Mouse (Mus musculus): ENCODE measurements at regions not wholly inside any gene's neighbourhood (a gene's known extent, or its start where the extent isn't known, plus 50 kb on each side); places are given as distances from the start of the nearest gene placed in this dataset.

DNA sequence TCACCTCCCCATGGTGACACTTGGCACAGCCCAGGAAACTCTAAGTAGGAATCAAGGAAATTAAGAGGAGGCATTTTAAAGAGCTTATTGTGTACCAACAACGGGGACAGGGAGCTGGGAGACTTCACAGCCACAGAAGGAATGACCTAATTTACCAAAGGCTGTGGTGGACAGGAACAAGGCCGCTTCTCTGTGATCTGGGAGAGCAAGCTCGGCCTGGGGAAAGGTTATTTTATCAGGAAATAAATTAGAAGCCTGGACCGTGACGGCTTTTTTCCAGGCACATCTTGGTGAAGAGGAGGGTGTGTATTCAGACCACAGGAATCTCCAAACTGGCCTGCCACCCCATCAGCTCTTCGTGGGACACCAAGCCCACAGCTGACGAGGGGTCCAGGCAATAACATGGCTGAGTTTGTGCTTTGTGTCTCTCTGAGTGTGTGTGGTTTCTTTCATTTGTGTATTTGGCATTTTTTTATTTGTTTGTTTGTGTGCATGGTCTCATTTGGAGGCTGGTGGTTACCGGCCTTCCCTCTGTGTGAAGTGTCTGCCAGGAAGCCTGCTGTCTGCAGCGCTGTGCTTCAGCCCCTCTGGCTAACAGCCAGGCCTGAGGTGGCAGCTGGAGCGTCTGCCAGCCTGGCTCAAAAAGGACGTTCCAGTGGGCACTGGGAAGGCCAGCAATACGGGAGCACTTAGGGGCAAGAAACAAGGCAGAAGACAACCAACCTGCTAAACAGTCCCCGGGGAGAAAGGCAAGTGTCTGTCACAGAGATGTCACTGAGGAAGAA lies 2174.6 kb upstream of the Gm7489 start:
- ChIA-PET POLR2A (no interaction called here), CTCF (interaction anchor here (0.8 to 1.8 kb wide), 3 partner anchors 11 to 160 kb away, joined by 3 to 6 read pairs (median 5); no protein-coding TSS in a partner anchor)
- DNase-seq (ENCODE audit: low read depth, low spot score) (peak; percentile 39), ATAC-seq (peak; percentile 88)
- H3K27me3 ChIP-seq, result no peaks in the 10 kb centered on the region
- no peak for TF ChIP-seq CTCF (IDR thresholded peaks at IDR 0.05)
- in situ Hi-C loops (cut with MboI; ENCODE audit: low pct_unique_long_range_greater_than_20kb), result no loop called here

DNA sequence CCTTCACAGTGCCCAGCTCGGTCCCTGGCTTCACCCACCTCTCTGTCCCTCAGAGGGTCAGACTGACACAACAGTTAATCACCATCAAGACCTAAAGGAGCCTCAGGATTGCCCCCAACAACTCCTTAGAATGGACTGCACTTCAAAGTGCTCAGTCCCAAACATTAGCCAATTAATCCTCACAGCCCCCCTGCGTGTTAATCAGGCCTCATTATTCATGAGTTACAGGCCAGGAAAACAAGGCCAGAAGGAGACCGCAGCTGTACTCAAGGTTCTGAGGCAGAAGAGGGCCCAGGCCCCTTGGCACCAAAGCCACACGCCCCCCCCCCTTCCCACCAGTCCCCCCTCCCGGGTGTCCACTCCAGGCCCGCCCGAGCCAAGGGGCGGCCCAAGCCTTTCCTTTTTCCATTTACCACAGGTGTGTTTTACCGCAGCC lies 2163.8 kb upstream of the Gm7489 start:
- POLR2A ChIA-PET, result no interaction called here
- CTCF ChIA-PET, result interaction anchor here (2.2 kb wide), 1 partner anchor 10 kb away, joined by 6 read pairs; no protein-coding TSS in a partner anchor
- in situ Hi-C loops (cut with MboI; ENCODE audit: low pct_unique_long_range_greater_than_20kb), result no loop called here
- ATAC-seq, result no peak
- TF ChIP-seq CTCF (IDR thresholded peaks at IDR 0.05), result no peak
- no peaks in the 10 kb centered on the region for H3K27me3 ChIP-seq
- DNase-seq (ENCODE audit: low read depth, low spot score), result no peak

DNA sequence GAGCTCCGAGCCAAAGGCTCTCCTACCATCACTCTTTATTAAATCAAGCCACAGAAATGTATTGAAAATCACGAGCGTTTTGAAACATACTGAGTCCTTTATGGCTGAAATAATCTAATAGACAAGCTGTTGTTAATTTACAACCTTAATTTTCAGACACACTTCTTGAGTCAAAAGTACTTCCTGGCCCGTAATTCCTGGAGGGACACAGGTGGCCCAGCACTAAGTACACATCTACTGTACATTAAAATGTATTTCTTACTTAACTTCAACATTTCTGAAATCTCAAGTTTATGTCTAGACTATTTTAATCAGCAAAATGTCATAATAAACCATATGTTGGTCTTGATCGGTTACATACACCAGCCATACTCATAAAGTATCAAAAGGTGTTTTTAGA lies 2163.3 kb upstream of the Gm7489 start:
- ChIA-PET CTCF (interaction anchor here (2.2 kb wide), 1 partner anchor 11 kb away, joined by 6 read pairs; no protein-coding TSS in a partner anchor), POLR2A (no interaction called here)
- ATAC-seq, result no peak
- DNase-seq (ENCODE audit: low read depth, low spot score), result no peak
- TF ChIP-seq CTCF (IDR thresholded peaks at IDR 0.05), result no peak
- H3K27me3 ChIP-seq, result no peaks in the 10 kb centered on the region
- in situ Hi-C loops (cut with MboI; ENCODE audit: low pct_unique_long_range_greater_than_20kb), result no loop called here

DNA sequence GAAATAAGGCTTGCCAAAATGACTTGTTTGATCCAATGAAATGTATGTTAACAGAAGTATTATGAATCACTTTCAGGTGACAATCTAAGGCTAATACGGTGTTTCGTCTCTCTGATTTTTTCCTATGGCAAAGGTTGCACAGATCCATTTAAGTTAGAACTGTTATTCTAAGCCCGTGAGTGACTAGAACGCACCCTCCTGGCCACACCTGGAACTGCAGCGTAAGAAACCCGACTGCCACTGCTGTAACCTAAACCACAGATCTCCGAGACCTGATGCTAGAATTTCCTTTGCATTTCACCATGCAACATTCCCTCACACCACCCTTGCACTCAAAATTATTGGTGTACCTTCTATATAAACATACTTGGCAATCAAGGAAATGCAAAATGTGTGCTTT lies 2160.6 kb upstream of the Gm7489 start:
- ChIA-PET POLR2A (no interaction called here), CTCF (interaction anchor here (0.6 kb wide), 1 partner anchor 19 kb away, joined by 3 read pairs; no protein-coding TSS in a partner anchor)
- TF ChIP-seq CTCF (IDR thresholded peaks at IDR 0.05), result peak; percentile 51
- no peaks in the 10 kb centered on the region for H3K27me3 ChIP-seq
- ATAC-seq (no peak), DNase-seq (ENCODE audit: low read depth, low spot score) (no peak)
- in situ Hi-C loops (cut with MboI; ENCODE audit: low pct_unique_long_range_greater_than_20kb), result no loop called here

DNA sequence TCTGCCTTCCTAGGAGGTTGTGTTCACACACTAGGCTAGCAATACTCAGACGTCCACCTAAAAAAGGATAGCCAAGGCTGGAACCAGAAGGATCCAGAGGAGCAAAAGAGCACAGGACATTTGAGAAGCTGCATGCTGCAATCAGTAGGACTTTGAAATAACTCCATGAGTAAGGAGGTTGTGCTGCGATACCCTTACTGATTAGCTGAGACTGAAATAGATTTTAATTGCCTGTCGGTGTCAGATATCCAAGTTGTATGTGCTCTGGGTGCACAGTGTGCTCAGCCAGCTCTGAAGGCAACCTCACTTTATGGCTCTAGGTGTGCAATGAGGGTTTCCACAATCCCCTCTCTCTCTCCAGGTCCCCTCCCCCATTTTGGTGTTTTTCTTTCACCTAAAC lies 2159.2 kb upstream of the Gm7489 start:
- DNase-seq (ENCODE audit: low read depth, low spot score) (no peak), ATAC-seq (no peak)
- ChIA-PET CTCF (no interaction called here), POLR2A (interaction anchor here (0.6 kb wide), 1 partner anchor 12 kb away, joined by 8 read pairs; no protein-coding TSS in a partner anchor)
- no peaks in the 10 kb centered on the region for H3K27me3 ChIP-seq
- in situ Hi-C loops (cut with MboI; ENCODE audit: low pct_unique_long_range_greater_than_20kb), result no loop called here
- TF ChIP-seq CTCF (IDR thresholded peaks at IDR 0.05), result no peak

DNA sequence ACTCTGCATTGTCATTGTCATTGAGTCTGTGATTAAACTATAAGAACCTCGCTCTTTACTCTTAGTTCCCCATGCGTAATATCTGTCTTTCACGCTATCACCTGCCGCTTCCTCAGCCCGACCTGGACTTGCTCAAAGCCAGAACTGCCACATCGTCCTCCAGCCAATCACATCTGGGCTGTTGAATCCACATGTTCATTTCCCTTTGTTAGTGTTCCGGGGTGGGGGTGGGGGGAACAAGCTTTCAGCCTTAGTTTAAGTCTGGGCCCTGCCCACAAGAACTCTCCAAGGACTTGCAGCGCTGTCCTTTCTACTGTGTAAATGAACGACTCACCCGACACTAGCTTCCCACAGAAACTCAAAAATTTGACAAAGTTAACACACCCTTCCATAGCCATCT lies 2154.6 kb upstream of the Gm7489 start:
- H3K27me3 ChIP-seq, result no peaks in the 10 kb centered on the region
- TF ChIP-seq CTCF (IDR thresholded peaks at IDR 0.05), result no peak
- POLR2A ChIA-PET, result no interaction called here
- in situ Hi-C loops (cut with MboI; ENCODE audit: low pct_unique_long_range_greater_than_20kb), result no loop called here
- CTCF ChIA-PET, result interaction anchor here (0.8 kb wide), 1 partner anchor 14 kb away, joined by 3 read pairs; no protein-coding TSS in a partner anchor
- no peak for ATAC-seq
- no peak for DNase-seq (ENCODE audit: low read depth, low spot score)

DNA sequence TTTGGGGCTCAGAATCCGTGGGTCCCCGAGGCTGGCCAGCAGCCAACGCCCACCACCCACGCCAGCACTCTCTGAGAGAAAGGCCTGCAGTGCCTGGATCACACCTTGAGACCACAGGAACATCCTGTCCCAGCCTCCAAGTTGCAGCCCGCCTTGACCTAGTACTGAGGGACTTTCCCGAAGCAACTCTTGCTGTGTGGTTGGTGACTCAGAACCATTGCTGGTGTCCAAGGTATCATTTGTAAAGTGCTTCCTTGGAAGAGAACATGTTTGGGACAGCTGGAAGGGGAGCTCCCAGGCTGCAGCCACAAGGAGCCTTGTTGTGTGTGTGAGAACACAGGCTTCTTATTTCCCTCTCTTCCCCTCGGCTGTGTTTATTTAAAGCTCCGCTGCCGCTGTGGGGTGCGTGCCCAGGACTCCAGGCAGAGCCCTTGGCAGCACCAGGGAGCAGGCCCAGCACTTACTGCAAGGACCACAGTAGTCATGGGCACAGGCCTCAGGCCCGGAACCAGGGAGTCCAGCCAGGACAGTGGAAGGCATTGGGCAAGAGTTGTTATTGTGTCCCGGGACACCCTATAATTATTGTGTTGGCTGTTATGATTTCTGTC lies 2153.8 kb upstream of the Gm7489 start:
- ChIA-PET CTCF (interaction anchor here (0.8 kb wide), 1 partner anchor 14 kb away, joined by 3 read pairs; no protein-coding TSS in a partner anchor), POLR2A (no interaction called here)
- no peaks in the 10 kb centered on the region for H3K27me3 ChIP-seq
- peak; percentile 96 for ATAC-seq
- DNase-seq (ENCODE audit: low read depth, low spot score), result peak; percentile 38
- in situ Hi-C loops (cut with MboI; ENCODE audit: low pct_unique_long_range_greater_than_20kb), result no loop called here
- no peak for TF ChIP-seq CTCF (IDR thresholded peaks at IDR 0.05)

DNA sequence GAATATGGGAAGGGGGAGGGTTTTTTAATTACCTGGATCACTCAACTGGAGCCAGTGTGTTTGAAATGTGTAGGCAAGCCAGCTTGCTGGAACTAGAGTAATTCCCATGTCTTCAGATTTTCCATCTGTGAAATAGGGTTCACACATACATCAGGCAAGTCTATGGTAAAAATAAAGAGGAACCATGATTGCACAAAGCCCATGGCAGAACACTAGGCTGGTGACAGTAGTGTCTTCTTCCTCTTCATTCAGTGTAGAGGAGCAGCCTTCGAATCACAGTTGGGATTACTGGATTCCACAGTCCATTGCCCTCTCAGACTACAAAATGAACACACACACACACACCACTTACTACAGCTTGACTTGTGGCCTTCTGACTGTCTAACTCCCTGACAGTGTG lies 2150.5 kb upstream of the Gm7489 start:
- no peak for TF ChIP-seq CTCF (IDR thresholded peaks at IDR 0.05)
- in situ Hi-C loops (cut with MboI; ENCODE audit: low pct_unique_long_range_greater_than_20kb), result no loop called here
- no peak for ATAC-seq
- POLR2A ChIA-PET, result no interaction called here
- no peak for DNase-seq (ENCODE audit: low read depth, low spot score)
- CTCF ChIA-PET, result no interaction called here
- H3K27me3 ChIP-seq, result no peaks in the 10 kb centered on the region

All from Patski (cell line).